40 mouse cellular contexts compared by ENCODE assay signal in genomic region chr7:26082595-26082994, GRCm38 (mm10). TPM values are rescaled to one million over a fixed set of nuclear protein-coding genes. Genes with fewer than 3 reads are reported as not detected.
"Had no signal": no experiment of that assay in that cellular context is flagged by ENCODE, and none has a peak within 500 bp of the region (broad histone marks: within the 10 kb centered on the region; RNA-seq: fewer than 3 reads in every experiment).

No protein-coding gene starts in this region.

- H3K9ac ChIP-seq: heart, embryonic 13.5 days; heart, embryonic 15.5 days; hindbrain, embryonic 13.5 days; hindbrain, embryonic 15.5 days; kidney, embryonic 15.5 days; limb, embryonic 13.5 days had no signal

- H3K36me3 ChIP-seq: heart, embryonic 13.5 days; heart, embryonic 15.5 days; hindbrain, embryonic 13.5 days; hindbrain, embryonic 15.5 days; kidney, embryonic 15.5 days; limb, embryonic 13.5 days had no signal

- H3K27ac ChIP-seq: heart, adult 2 months; heart, embryonic 13.5 days; heart, embryonic 15.5 days; hindbrain, embryonic 13.5 days; hindbrain, embryonic 15.5 days; hindbrain, postnatal 0 days; kidney, embryonic 15.5 days; kidney, postnatal 0 days; limb, embryonic 13.5 days had no signal

- H3K9me3 ChIP-seq: heart, embryonic 15.5 days had no signal

- H3K4me3 ChIP-seq: heart, adult 2 months; heart, embryonic 13.5 days; heart, embryonic 15.5 days; hindbrain, embryonic 13.5 days; hindbrain, embryonic 15.5 days; kidney, embryonic 15.5 days; limb, embryonic 13.5 days had no signal

- H3K4me2 ChIP-seq: heart, embryonic 11.5 days; heart, embryonic 13.5 days; heart, embryonic 15.5 days; hindbrain, embryonic 13.5 days; hindbrain, embryonic 15.5 days; kidney, embryonic 15.5 days; limb, embryonic 13.5 days had no signal

- DNase-seq: gastrocnemius, postnatal 14 days; gastrocnemius, postnatal 36 days; heart, adult 11 months; heart, adult 2 months; heart, postnatal 14 days; heart, postnatal 36 days; kidney, adult 11 months; kidney, adult 2 months; kidney, adult 9 months; kidney, postnatal 14 days; kidney, postnatal 36 days; layer of hippocampus, adult 9-11 months; layer of hippocampus, postnatal 36 days; left cerebral cortex, postnatal 4 days had no signal

- H3K4me1 ChIP-seq: heart, embryonic 13.5 days; heart, embryonic 15.5 days; hindbrain, embryonic 13.5 days; hindbrain, embryonic 15.5 days; kidney, embryonic 15.5 days; limb, embryonic 13.5 days had no signal

- H3K27me3 ChIP-seq: heart, embryonic 13.5 days; heart, embryonic 15.5 days; hindbrain, embryonic 13.5 days; hindbrain, embryonic 15.5 days; kidney, embryonic 15.5 days; limb, embryonic 13.5 days had no signal

- ATAC-seq: hindbrain, postnatal 0 days; intestine, embryonic 16.5 days had no signal

RNA-seq across cellular contexts. Expression of gene Cyp2b13, which starts 21.3 kb away (rescaled TPM):
- total RNA-seq: gastrocnemius, adult 18-20 months; gastrocnemius, adult 8-10 months; gastrocnemius, postnatal 14 days; gastrocnemius, postnatal 36 days; heart, adult 2 months; heart, postnatal 36 days; hematopoietic stem cell, adult 5-6 weeks; layer of hippocampus, adult 18-20 months; layer of hippocampus, adult 8-10 months; layer of hippocampus, postnatal 14 days; layer of hippocampus, postnatal 36 days; left cerebral cortex, adult 18-20 months; left cerebral cortex, adult 8-10 months; left cerebral cortex, postnatal 10 days; left cerebral cortex, postnatal 25 days; left cerebral cortex, postnatal 4 days had no signal
- polyA plus RNA-seq: gonadal fat pad, adult 2 months; heart, adult 2 months; heart, embryonic 11.5 days; heart, embryonic 13.5 days; heart, embryonic 15.5 days; heart, postnatal 0 days; hindbrain, embryonic 11.5 days; hindbrain, embryonic 13.5 days; hindbrain, embryonic 15.5 days; hindbrain, postnatal 0 days; intestine, embryonic 14.5 days; intestine, embryonic 16.5 days; kidney, adult 2 months; kidney, embryonic 15.5 days; kidney, postnatal 0 days; large intestine, adult 2 months; limb, embryonic 11.5 days; limb, embryonic 13.5 days had no signal
